Mouse (Mus musculus) bone marrow macrophage, adult 2 months (primary cell): Measurements from ENCODE around the gene Drc1.

Source experiments
- CTCF ChIP-seq: IDR thresholded peaks from 2 replicates; pipeline ENCODE4 v1.5.1; 2012; ENCODE audit warnings: low read depth, mild to moderate bottlenecking, low read length, moderate library complexity
- POLR2A ChIP-seq: IDR thresholded peaks from 2 replicates; pipeline ENCODE4 v1.6.1; 2012; ENCODE audit warnings: mild to moderate bottlenecking, low read depth, low read length, borderline replicate concordance

- no peak for TF ChIP-seq CTCF
- TF ChIP-seq POLR2A, result no peak
Observed at GRCm38 (mm10) chr5:30285944-30286799, 5.0 kb downstream of the Drc1 start.
